Mouse (Mus musculus): ENCODE results near the gene Heatr5a. TPM values are rescaled to one million over a fixed set of nuclear protein-coding genes. Genes with fewer than 3 reads are reported as not detected.

Heatr5a gene
- total RNA-seq, 2 experiments from 2014 or later: 16.9 to 20.1 TPM

- intact Hi-C loops (cut with DNase I): no loop called here
- no peak for DNase-seq
Measured at GRCm38 (mm10) chr12:51887301-51888290, 83.5 kb downstream of the Heatr5a start.

GRCm38 (mm10) chr12:51886369-51886768 lies 84.8 kb downstream of the Heatr5a start:
- intact Hi-C loops (cut with DNase I): no loop called here
- DNase-seq: no peak

- intact Hi-C loops (cut with DNase I): no loop called here
- no peak for DNase-seq
Measured at GRCm38 (mm10) chr12:51884801-51885200, 86.3 kb downstream of the Heatr5a start.

DNA sequence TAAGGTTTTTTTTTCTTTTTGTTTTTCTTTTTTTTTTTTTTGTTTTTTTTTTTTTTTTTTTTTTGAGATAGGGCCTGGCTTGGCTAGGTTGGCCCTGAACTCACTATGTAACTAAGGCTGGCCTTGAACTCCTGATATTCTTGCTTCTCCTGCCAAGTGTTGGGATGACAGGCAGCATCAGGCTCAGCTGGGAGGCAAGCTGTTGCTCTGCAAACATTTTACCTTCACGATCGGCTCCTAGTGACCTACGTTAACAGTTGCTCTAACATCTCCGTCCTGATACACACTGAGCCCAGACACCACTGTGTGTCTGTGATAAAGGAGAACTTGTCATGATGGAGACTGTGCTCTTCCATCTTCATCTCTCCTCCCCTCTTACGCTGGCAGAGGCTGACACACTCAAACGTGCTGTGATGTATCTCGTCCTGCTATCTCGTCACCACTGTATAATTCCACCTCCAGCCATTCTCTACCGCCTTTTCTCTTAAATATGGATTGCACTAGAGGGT lies 87.8 kb downstream of the Heatr5a start:
- intact Hi-C loops (cut with DNase I): no loop called here
- DNase-seq: no peak

- peak; percentile 65 for DNase-seq
- intact Hi-C loops (cut with DNase I): no loop called here
Measured at GRCm38 (mm10) chr12:51882606-51883296, 88.4 kb downstream of the Heatr5a start.

- no peak for DNase-seq
- intact Hi-C loops (cut with DNase I): no loop called here
Measured at GRCm38 (mm10) chr12:51881775-51882174, 89.3 kb downstream of the Heatr5a start.

DNA sequence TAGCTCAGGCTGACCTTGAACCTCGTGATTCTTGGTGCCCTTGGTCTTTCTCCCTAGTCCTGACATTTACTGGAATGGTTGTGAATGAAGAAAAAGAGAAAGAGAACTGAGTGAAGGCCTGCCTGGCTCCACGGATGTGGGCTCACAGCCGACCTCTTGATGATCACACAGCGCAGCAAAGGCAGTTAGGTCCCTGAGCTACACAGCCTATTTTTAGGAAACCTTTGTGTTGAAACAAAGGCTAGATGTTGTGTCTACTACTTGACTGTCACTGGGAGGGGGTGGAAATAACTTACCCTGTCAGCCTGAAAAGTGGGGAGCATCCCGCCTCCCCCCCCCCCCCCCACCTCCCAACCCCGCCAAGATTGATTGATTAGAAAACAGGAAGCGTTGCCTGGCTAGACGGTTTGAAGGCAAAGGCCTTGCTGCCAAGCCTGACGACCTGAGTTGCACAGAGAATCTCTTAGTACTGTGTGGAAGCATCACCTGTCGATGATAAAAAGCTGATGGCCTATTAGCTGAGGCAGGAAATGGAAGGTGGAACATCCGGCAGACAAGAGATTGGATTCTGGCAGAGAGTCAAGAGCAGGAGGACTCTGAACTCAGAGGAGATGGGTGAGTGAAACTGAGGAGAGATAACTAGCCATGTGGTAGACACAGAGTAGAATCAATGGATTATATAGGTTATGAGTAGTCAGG lies 99.5 kb downstream of the Heatr5a start:
- intact Hi-C loops (cut with DNase I): no loop called here
- DNase-seq: no peak

- intact Hi-C loops (cut with DNase I): no loop called here
- no peak for DNase-seq
Measured at GRCm38 (mm10) chr12:51869511-51869910, 101.6 kb downstream of the Heatr5a start.

DNA sequence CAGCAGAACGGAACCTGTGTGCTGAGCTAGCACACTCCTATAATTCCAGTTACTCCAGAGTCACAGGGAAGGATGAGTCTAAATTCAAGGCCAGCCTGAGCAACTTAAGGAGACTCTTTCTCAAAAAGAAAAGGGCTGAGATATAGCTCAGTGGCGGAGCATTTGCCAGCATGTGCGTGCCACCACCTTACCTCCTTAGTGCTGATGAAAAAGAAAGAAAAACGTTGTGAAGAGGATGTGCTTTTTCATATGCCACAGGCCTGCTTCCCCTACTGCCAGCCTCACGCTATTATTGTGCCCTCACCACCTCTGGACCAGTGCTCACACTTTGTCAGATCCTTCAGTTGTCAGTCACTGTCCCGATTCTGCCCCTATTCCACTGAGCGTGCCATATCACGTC lies 104.0 kb downstream of the Heatr5a start:
- DNase-seq: no peak
- intact Hi-C loops (cut with DNase I): no loop called here

- DNase-seq: peak; percentile 8
- intact Hi-C loops (cut with DNase I): no loop called here
Measured at GRCm38 (mm10) chr12:51866226-51866910, 104.8 kb downstream of the Heatr5a start.

GRCm38 (mm10) chr12:51865790-51866179 lies 105.3 kb downstream of the Heatr5a start:
- intact Hi-C loops (cut with DNase I): no loop called here
- no peak for DNase-seq

- DNase-seq: no peak
- intact Hi-C loops (cut with DNase I): no loop called here
Measured at GRCm38 (mm10) chr12:51865061-51865789, 105.9 kb downstream of the Heatr5a start.

DNA sequence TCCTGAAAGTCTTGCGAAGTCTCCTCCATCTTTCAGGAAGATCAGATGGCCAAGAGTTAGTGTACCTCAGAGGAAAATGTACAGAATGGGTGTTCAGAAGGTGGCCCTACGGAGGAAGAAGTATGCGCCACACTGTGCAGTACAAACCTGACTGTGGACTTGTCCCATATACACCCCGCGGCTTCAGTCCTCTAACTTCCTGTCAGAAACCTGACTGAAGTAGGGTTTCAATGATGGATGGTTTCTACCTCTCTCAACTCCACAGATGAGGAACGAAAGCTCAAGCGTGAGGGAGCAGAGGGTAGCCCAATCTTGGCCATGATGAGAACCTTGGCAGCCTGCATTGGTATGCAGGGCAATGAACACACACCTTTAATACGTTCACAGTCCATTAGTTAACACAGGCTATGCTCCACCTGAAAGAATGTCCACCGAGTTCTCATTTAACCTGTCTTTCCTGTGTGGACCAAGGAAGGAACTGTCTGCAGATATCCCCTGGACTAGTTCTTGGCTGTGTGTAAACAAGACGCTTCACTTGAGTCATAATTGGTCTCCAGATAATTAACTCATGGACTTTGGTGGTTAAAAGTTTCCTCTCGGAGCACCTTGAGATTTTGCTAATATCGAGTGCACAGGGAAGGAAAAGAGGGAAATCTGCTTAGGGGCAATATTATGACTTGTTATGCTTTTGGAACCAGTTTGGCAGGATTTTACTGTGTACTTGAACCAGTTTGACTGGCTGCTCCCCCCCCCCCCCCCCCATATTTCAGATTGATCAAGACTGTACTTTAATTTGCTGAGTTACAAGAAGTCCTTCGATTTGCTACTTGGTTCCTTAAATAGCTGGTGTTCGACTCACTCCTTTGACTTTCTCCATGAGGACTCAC lies 107.8 kb downstream of the Heatr5a start:
- intact Hi-C loops (cut with DNase I): no loop called here
- DNase-seq: no peak

GRCm38 (mm10) chr12:51858134-51859028 lies 112.7 kb downstream of the Heatr5a start:
- DNase-seq: no peak
- intact Hi-C loops (cut with DNase I): no loop called here

DNA sequence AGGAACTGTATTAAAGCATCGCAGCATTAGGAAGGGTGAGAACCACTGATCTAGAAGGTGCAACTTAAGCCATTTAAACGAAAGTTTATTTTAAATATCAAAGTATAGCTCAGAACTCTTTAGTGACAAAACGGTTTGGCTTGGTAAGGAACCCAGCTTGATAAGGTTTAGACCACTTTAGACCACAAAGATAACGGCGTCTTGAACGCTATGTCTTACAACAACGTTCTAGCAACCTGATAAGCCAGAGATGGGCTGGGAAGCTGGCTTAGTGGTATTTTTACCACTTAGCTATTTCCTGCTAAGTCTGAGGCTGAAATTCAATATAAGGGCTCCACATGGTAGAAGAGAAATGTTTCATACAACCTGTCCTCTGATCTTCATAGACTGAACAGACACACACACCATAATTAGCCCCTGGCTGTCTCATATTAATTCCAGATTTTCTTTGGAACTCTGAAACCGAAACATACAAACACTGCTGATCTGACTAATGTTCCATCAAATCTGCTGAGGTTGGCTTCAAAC lies 114.3 kb downstream of the Heatr5a start:
- intact Hi-C loops (cut with DNase I): no loop called here
- DNase-seq: no peak

DNA sequence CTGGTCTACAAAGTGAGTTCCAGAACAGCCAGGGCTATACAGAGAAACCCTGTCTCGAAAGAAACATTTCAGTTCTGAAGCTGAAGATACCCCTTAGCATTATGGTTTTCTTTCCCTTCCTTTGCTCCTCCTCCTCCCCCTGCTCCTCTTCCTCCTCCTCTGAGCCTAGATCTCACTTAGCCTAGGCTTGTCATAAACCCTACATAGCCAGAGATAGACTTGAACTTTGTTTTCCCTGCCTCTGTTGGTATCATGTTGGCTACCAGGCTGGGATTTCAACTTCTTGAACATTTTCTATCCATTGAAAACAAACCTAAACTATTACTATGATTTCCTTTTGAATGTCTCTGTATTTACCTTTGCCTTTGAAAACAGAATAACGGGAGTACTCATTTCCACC lies 115.2 kb downstream of the Heatr5a start:
- no peak for DNase-seq
- intact Hi-C loops (cut with DNase I): no loop called here

DNA sequence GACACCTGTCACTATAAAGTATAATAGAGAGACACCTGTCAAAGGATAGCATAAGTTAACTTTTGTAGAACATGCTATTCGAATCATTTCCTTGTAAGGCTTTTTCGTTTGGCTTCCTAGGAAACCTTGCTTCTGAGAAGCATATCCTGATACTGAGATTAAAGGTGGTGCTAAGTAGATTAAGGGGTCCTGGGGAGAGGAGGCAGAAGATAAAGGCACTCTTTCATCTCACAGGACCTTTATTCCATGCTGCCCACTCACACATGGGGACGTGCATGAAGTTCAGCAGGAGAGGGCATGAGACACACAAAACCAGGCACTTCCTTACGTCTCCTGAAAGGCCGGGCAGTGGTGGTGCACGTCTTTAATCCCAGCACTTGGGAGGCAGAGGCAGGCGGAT lies 115.7 kb downstream of the Heatr5a start:
- DNase-seq: no peak
- intact Hi-C loops (cut with DNase I): no loop called here

DNA sequence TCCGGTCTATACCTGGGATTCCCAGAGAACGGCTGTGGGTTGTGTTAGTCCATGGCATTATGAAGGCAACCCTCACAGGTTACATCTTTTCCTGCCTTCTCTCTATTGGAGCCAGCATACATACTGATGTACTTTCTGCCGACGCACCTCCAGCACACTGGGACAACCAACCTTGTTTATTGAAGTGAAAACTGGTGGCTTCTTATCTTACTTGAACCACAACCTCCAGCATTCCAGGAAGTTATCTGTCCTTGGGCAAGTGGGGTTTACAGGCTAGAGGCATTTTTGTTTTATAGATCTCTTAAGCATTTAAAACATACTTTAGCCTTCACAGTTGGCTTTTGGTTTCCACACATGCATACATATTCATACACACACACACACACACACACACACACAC lies 119.5 kb downstream of the Heatr5a start:
- DNase-seq: no peak
- intact Hi-C loops (cut with DNase I): no loop called here

Measured in left cerebral cortex, postnatal 4 days (tissue).